In genomic region chr11:88348690-88349089, GRCm38 (mm10) we compare ENCODE assay signal across 12 mouse cellular contexts. TPM values are rescaled to one million over a fixed set of nuclear protein-coding genes. Genes with fewer than 3 reads are reported as not detected.
A peak's percentile ranks its signal among the peaks of the same experiment; 100 is the strongest.
DNase-seq lines count a peak whose midpoint lies in the region; ATAC-seq and TF ChIP-seq lines count a peak whose summit lies in the region.
"Had no signal": no experiment of that assay in that cellular context is flagged by ENCODE, and none has a peak within 500 bp of the region (broad histone marks: within the 10 kb centered on the region; RNA-seq: fewer than 3 reads in every experiment).

No protein-coding gene starts in this region.

- H3K27me3 ChIP-seq in lung, postnatal 0 days (replicated peaks; ENCODE audit: insufficient read depth, low read length) = no peaks in the 10 kb centered on the region
- H3K27me3 ChIP-seq in forebrain, postnatal 0 days (ENCODE audit: insufficient read depth, low read length) = no peaks in the 10 kb centered on the region
- no peaks in the 10 kb centered on the region for H3K27me3 ChIP-seq in midbrain, embryonic 12.5 days
- no peaks in the 10 kb centered on the region for H3K27me3 ChIP-seq in kidney, embryonic 15.5 days
- H3K27me3 ChIP-seq: liver, embryonic 13.5 days had no signal

- TF ChIP-seq POLR2A in lung, adult 2 months (IDR thresholded peaks at IDR 0.05; ENCODE audit: borderline replicate concordance, extremely low read depth, low read depth, low read length) = no peak

- H3K9me3 ChIP-seq in lung, postnatal 0 days (ENCODE audit: low read length) = no peaks in the 10 kb centered on the region
- H3K9me3 ChIP-seq in forebrain, postnatal 0 days (ENCODE audit: low read length) = no peaks in the 10 kb centered on the region
- no peaks in the 10 kb centered on the region for H3K9me3 ChIP-seq in midbrain, embryonic 12.5 days
- H3K9me3 ChIP-seq in kidney, embryonic 15.5 days (replicated peaks) = no peaks in the 10 kb centered on the region
- H3K9me3 ChIP-seq: liver, embryonic 13.5 days had no signal

- no peak for TF ChIP-seq EP300 in lung, postnatal 0 days (IDR thresholded peaks at IDR 0.05)

- peaks cover 4% of the 10 kb centered on the region; the same call in 1 of the 2 replicates for H3K4me1 ChIP-seq in lung, adult 2 months (ENCODE audit: control insufficient read depth, insufficient read depth, low read length)
- H3K4me1 ChIP-seq in lung, postnatal 0 days (ENCODE audit: insufficient read depth, low read depth, low read length) = peaks cover 7% of the 10 kb centered on the region; the same call in 1 of the 2 replicates
- no peaks in the 10 kb centered on the region for H3K4me1 ChIP-seq in forebrain, postnatal 0 days (ENCODE audit: insufficient read depth)
- H3K4me1 ChIP-seq in midbrain, embryonic 12.5 days = peaks cover 41% of the 10 kb centered on the region
- H3K4me1 ChIP-seq in kidney, embryonic 15.5 days = no peaks in the 10 kb centered on the region

- peak; percentile 22 for DNase-seq in lung, adult 2 months
- no peak for DNase-seq in lung, postnatal 0 days (ENCODE audit: low spot score)
- peak; percentile 72 for DNase-seq in cerebellum, adult 9-10 months
- peak; percentile 25 for DNase-seq in forebrain, postnatal 0 days
- DNase-seq in embryo, embryonic 11 days = no peak
- DNase-seq in gastrocnemius, postnatal 10 days = no peak
- DNase-seq: heart, postnatal 10 days; liver, embryonic 13.5 days had no signal

- H3K9ac ChIP-seq in lung, postnatal 0 days (replicated peaks; ENCODE audit: low read depth) = no peak overlapping the region
- H3K9ac ChIP-seq in forebrain, postnatal 0 days = no peak overlapping the region
- no peak overlapping the region for H3K9ac ChIP-seq in midbrain, embryonic 12.5 days (replicated peaks)
- no peak overlapping the region for H3K9ac ChIP-seq in kidney, embryonic 15.5 days
- H3K9ac ChIP-seq: liver, embryonic 13.5 days had no signal

- WGBS in lung, adult 2 months = 80% methylated on average over 23 of the region's 23 CpGs
- 67% methylated on average over 23 of the region's 23 CpGs for WGBS in lung, postnatal 0 days
- 37% methylated on average over 23 of the region's 23 CpGs for WGBS in forebrain, postnatal 0 days
- WGBS in midbrain, embryonic 12.5 days = 32% methylated on average over 23 of the region's 23 CpGs
- WGBS in kidney, embryonic 15.5 days = 87% methylated on average over 23 of the region's 23 CpGs

- no peak overlapping the region for H3K4me2 ChIP-seq in lung, postnatal 0 days (replicated peaks; ENCODE audit: low read depth, low read length)
- peak overlapping the region; percentile 34 for H3K4me2 ChIP-seq in forebrain, postnatal 0 days (ENCODE audit: low read depth)
- 0 out of 2 replicates have a peak overlapping the region, but pooled peaks have one; percentile 7 for H3K4me2 ChIP-seq in midbrain, embryonic 12.5 days (replicated peaks)
- no peak overlapping the region for H3K4me2 ChIP-seq in kidney, embryonic 15.5 days
- H3K4me2 ChIP-seq: liver, embryonic 13.5 days had no signal

- H3K4me3 ChIP-seq in lung, adult 2 months (replicated peaks; ENCODE audit: extremely low read depth, low read depth, low read length) = no peak overlapping the region
- no peak overlapping the region for H3K4me3 ChIP-seq in lung, postnatal 0 days (ENCODE audit: low read depth, low read length)
- H3K4me3 ChIP-seq in forebrain, postnatal 0 days (ENCODE audit: low read depth, low read length) = no peak overlapping the region
- no peak overlapping the region for H3K4me3 ChIP-seq in midbrain, embryonic 12.5 days
- no peak overlapping the region for H3K4me3 ChIP-seq in kidney, embryonic 15.5 days (replicated peaks)
- H3K4me3 ChIP-seq: liver, embryonic 13.5 days had no signal

- H3K36me3 ChIP-seq in lung, postnatal 0 days (ENCODE audit: insufficient read depth, low read length) = peaks cover 3% of the 10 kb centered on the region; the same call in 1 of the 2 replicates
- H3K36me3 ChIP-seq in forebrain, postnatal 0 days (ENCODE audit: insufficient read depth) = no peaks in the 10 kb centered on the region
- H3K36me3 ChIP-seq in midbrain, embryonic 12.5 days = peaks cover 36% of the 10 kb centered on the region
- peaks cover 43% of the 10 kb centered on the region for H3K36me3 ChIP-seq in kidney, embryonic 15.5 days
- H3K36me3 ChIP-seq: liver, embryonic 13.5 days had no signal

- ATAC-seq in lung, postnatal 0 days = no peak
- peak; percentile 59 for ATAC-seq in forebrain, postnatal 0 days
- ATAC-seq in midbrain, embryonic 12.5 days (ENCODE audit: low FRiP score, low read depth) = 0 out of 2 replicates have a peak, but pooled peaks have one; percentile 32
- ATAC-seq in kidney, embryonic 15.5 days (replicated peaks; ENCODE audit: low FRiP score) = no peak

- no peak overlapping the region for H3K27ac ChIP-seq in lung, postnatal 0 days (ENCODE audit: low read length)
- H3K27ac ChIP-seq in forebrain, postnatal 0 days (ENCODE audit: low read depth, low read length) = no peak overlapping the region
- H3K27ac ChIP-seq in midbrain, embryonic 12.5 days (replicated peaks) = peak overlapping the region; percentile 88
- no peak overlapping the region for H3K27ac ChIP-seq in kidney, embryonic 15.5 days
- H3K27ac ChIP-seq: liver, embryonic 13.5 days had no signal

- TF ChIP-seq CTCF in lung, adult 2 months (IDR thresholded peaks at IDR 0.05; ENCODE audit: insufficient read depth, low read length) = no peak
- TF ChIP-seq CTCF in lung, postnatal 0 days (IDR thresholded peaks at IDR 0.05) = no peak
- no peak for TF ChIP-seq CTCF in forebrain, postnatal 0 days (IDR thresholded peaks at IDR 0.05; ENCODE audit: low read depth)

RNA-seq across cellular contexts. Expression of gene Ccdc182, which starts 54.8 kb away (rescaled TPM):
- polyA plus RNA-seq in lung, adult 2 months (2012; rRNA removed) = not detected in 2 replicates
- not detected in 2 replicates for polyA plus RNA-seq in lung, postnatal 0 days (2015; fragmentation: Nextera tagmentation; extraction: Ambion mirVana)
- not detected in 2 replicates for total RNA-seq in forebrain, postnatal 0 days (2014; rRNA removed)
- polyA plus RNA-seq in forebrain, postnatal 0 days (2015; fragmentation: Nextera tagmentation; extraction: Ambion mirVana) = not detected in 2 replicates
- 5.0 and 5.7 TPM in 2 replicates for polyA plus RNA-seq in midbrain, embryonic 12.5 days (2016; fragmentation: Nextera tagmentation; extraction: Ambion mirVana)
- polyA plus RNA-seq in kidney, embryonic 15.5 days (2015; fragmentation: Nextera tagmentation; extraction: Ambion mirVana) = 3.1 and 3.7 TPM in 2 replicates
- total RNA-seq in gastrocnemius, postnatal 10 days (2021) = not detected
- total RNA-seq: heart, postnatal 10 days had no signal
- polyA plus RNA-seq: large intestine, adult 2 months; liver, embryonic 13.5 days; stomach, embryonic 16.5 days had no signal

Comparison
In these comparisons a context has a peak if more than half of its experiments do, and no peak if none do; other contexts are left out.
1. DNase-seq: peak in lung, adult 2 months (single experiment), cerebellum, adult 9-10 months (single experiment) and forebrain, postnatal 0 days (single experiment); none in lung, postnatal 0 days (single experiment), embryo, embryonic 11 days (single experiment) and gastrocnemius, postnatal 10 days (single experiment).
2. ATAC-seq: peak in forebrain, postnatal 0 days (single experiment) and midbrain, embryonic 12.5 days (single experiment); none in lung, postnatal 0 days (single experiment) and kidney, embryonic 15.5 days (single experiment).
3. H3K4me2 ChIP-seq: peak in forebrain, postnatal 0 days (single experiment) and midbrain, embryonic 12.5 days (single experiment); none in lung, postnatal 0 days (single experiment) and kidney, embryonic 15.5 days (single experiment).